Mouse (Mus musculus): ENCODE measurements around the gene Cox19. TPM values are rescaled to one million over a fixed set of nuclear protein-coding genes. Genes with fewer than 3 reads are reported as not detected.

Gene Cox19
- total RNA-seq (2014; rRNA removed; ENCODE audit: low replicate concordance): 120 and 123 TPM in 2 replicates
- 88.6 and 97.6 TPM in 2 replicates for polyA plus RNA-seq (2015; fragmentation: Nextera tagmentation; extraction: Ambion mirVana)

GRCm38 (mm10) chr5:139351134-139351533, at the start of gene Cox19:
Gene Cox19, minus strand, starts transcription at chr5:139351418.
- no peak for ATAC-seq (ENCODE audit: insufficient read depth, low read depth)
- peak within 1 kb of the TSS; percentile 16; the same call in 1 of the 2 replicates for H3K27ac ChIP-seq (ENCODE audit: low read depth)
- no peak within 1 kb of the TSS for H3K9ac ChIP-seq (replicated peaks; ENCODE audit: low read depth, low read length)
- 48% methylated on average over 5 of the region's 5 CpGs for WGBS
- H3K9me3 ChIP-seq (replicated peaks; ENCODE audit: control insufficient read depth, low read length): no peaks in the 10 kb centered on the region
- H3K4me3 ChIP-seq (ENCODE audit: low read depth, low read length): no peak within 1 kb of the TSS
- TF ChIP-seq EP300 (IDR thresholded peaks at IDR 0.05; ENCODE audit: low read depth): no peak
- no peak for TF ChIP-seq CTCF (IDR thresholded peaks at IDR 0.05; ENCODE audit: low read depth)
- no peaks in the 10 kb centered on the region for H3K4me1 ChIP-seq (ENCODE audit: control insufficient read depth, insufficient read depth)
- no peak within 1 kb of the TSS for H3K4me2 ChIP-seq (ENCODE audit: low read depth, low read length)
- DNase-seq (ENCODE audit: low spot score): no peak
- H3K27me3 ChIP-seq (ENCODE audit: control insufficient read depth, insufficient read depth, low read length): 0 out of 2 replicates have a peak, but pooled peaks cover 4% of the 10 kb centered on the region
- no peaks in the 10 kb centered on the region for H3K36me3 ChIP-seq (replicated peaks; ENCODE audit: control insufficient read depth, insufficient read depth, low read length)

DNA sequence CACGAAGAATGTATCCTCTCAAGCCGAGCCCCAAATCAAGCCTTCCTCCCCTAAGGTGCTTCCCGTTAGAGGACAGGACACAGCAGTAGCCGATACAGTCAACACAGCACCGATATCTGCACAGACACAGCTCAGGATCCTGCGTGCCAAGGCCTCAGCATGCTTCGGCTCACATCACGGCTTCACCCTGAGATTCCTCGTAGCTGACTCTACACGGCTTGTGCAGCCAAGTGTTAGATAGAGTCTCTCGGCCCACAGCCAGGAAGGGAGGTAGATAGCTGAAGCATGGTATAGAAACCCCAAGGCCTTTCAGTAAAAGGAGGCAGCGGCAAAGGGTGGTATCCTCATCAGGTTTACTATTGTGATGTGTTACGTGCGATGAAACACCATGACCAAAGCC, 48.8 kb upstream of the Cox19 start:
- H3K9me3 ChIP-seq (replicated peaks; ENCODE audit: control insufficient read depth, low read length): no peaks in the 10 kb centered on the region
- 0 out of 2 replicates have a peak, but pooled peaks cover 4% of the 10 kb centered on the region for H3K36me3 ChIP-seq (replicated peaks; ENCODE audit: control insufficient read depth, insufficient read depth, low read length)
- DNase-seq (ENCODE audit: low spot score) (no peak), ATAC-seq (ENCODE audit: insufficient read depth, low read depth) (no peak)
- no peak overlapping the region for H3K4me2 ChIP-seq (ENCODE audit: low read depth, low read length)
- TF ChIP-seq CTCF (IDR thresholded peaks at IDR 0.05; ENCODE audit: low read depth): no peak
- TF ChIP-seq EP300 (IDR thresholded peaks at IDR 0.05; ENCODE audit: low read depth): no peak
- peaks cover 23% of the 10 kb centered on the region for H3K4me1 ChIP-seq (ENCODE audit: control insufficient read depth, insufficient read depth)
- WGBS: 58% methylated on average over 14 of the region's 14 CpGs
- no peak overlapping the region for H3K9ac ChIP-seq (replicated peaks; ENCODE audit: low read depth, low read length)
- no peaks in the 10 kb centered on the region for H3K27me3 ChIP-seq (ENCODE audit: control insufficient read depth, insufficient read depth, low read length)
- no peak overlapping the region for H3K4me3 ChIP-seq (ENCODE audit: low read depth, low read length)
- H3K27ac ChIP-seq (ENCODE audit: low read depth): 0 out of 2 replicates have a peak overlapping the region, but pooled peaks have one; percentile 20

GRCm38 (mm10) chr5:139398786-139399185, 47.6 kb upstream of the Cox19 start:
- Histone ChIP-seq H3K9me3 (replicated peaks; ENCODE audit: control insufficient read depth, low read length) (no peaks in the 10 kb centered on the region), H3K4me3 (ENCODE audit: low read depth, low read length) (no peak overlapping the region), H3K4me1 (ENCODE audit: control insufficient read depth, insufficient read depth) (peaks cover 23% of the 10 kb centered on the region), H3K9ac (replicated peaks; ENCODE audit: low read depth, low read length) (no peak overlapping the region), H3K4me2 (ENCODE audit: low read depth, low read length) (peak overlapping the region; percentile 38; the same call in 1 of the 2 replicates), H3K27me3 (ENCODE audit: control insufficient read depth, insufficient read depth, low read length) (no peaks in the 10 kb centered on the region), H3K36me3 (replicated peaks; ENCODE audit: control insufficient read depth, insufficient read depth, low read length) (peaks cover 12% of the 10 kb centered on the region), H3K27ac (ENCODE audit: low read depth) (peak overlapping the region; percentile 18)
- WGBS: 77% methylated on average over 5 of the region's 5 CpGs
- ATAC-seq (ENCODE audit: insufficient read depth, low read depth) (peak; percentile 2; the same call in 1 of the 2 replicates), DNase-seq (ENCODE audit: low spot score) (no peak)
- TF ChIP-seq EP300 (IDR thresholded peaks at IDR 0.05; ENCODE audit: low read depth) (no peak), CTCF (IDR thresholded peaks at IDR 0.05; ENCODE audit: low read depth) (no peak)

- H3K4me1 ChIP-seq (ENCODE audit: control insufficient read depth, insufficient read depth): peaks cover 23% of the 10 kb centered on the region
- peak overlapping the region; percentile 38; the same call in 1 of the 2 replicates for H3K4me2 ChIP-seq (ENCODE audit: low read depth, low read length)
- peak overlapping the region; percentile 63 for H3K27ac ChIP-seq (ENCODE audit: low read depth)
- WGBS: 11% methylated on average over 5 of the region's 5 CpGs
- ATAC-seq (ENCODE audit: insufficient read depth, low read depth) (peak; percentile 86), DNase-seq (ENCODE audit: low spot score) (peak; percentile 94)
- H3K4me3 ChIP-seq (ENCODE audit: low read depth, low read length): no peak overlapping the region
- H3K9ac ChIP-seq (replicated peaks; ENCODE audit: low read depth, low read length): 0 out of 2 replicates have a peak overlapping the region, but pooled peaks have one; percentile 41
- H3K27me3 ChIP-seq (ENCODE audit: control insufficient read depth, insufficient read depth, low read length): no peaks in the 10 kb centered on the region
- no peak for TF ChIP-seq EP300 (IDR thresholded peaks at IDR 0.05; ENCODE audit: low read depth)
- peak; percentile 97 for TF ChIP-seq CTCF (IDR thresholded peaks at IDR 0.05; ENCODE audit: low read depth)
- no peaks in the 10 kb centered on the region for H3K9me3 ChIP-seq (replicated peaks; ENCODE audit: control insufficient read depth, low read length)
- H3K36me3 ChIP-seq (replicated peaks; ENCODE audit: control insufficient read depth, insufficient read depth, low read length): peaks cover 18% of the 10 kb centered on the region
Observed at GRCm38 (mm10) chr5:139397959-139398753, 46.9 kb upstream of the Cox19 start.

- ATAC-seq (ENCODE audit: insufficient read depth, low read depth): no peak
- peaks cover 23% of the 10 kb centered on the region for H3K4me1 ChIP-seq (ENCODE audit: control insufficient read depth, insufficient read depth)
- no peak overlapping the region for H3K4me2 ChIP-seq (ENCODE audit: low read depth, low read length)
- H3K4me3 ChIP-seq (ENCODE audit: low read depth, low read length): no peak overlapping the region
- whole genome bisulfite sequencing: 69% methylated on average over 4 of the region's 4 CpGs
- no peaks in the 10 kb centered on the region for H3K27me3 ChIP-seq (ENCODE audit: control insufficient read depth, insufficient read depth, low read length)
- no peaks in the 10 kb centered on the region for H3K9me3 ChIP-seq (replicated peaks; ENCODE audit: control insufficient read depth, low read length)
- no peak for DNase-seq (ENCODE audit: low spot score)
- no peak for TF ChIP-seq EP300 (IDR thresholded peaks at IDR 0.05; ENCODE audit: low read depth)
- no peak for TF ChIP-seq CTCF (IDR thresholded peaks at IDR 0.05; ENCODE audit: low read depth)
- peak overlapping the region; percentile 41; the same call in 1 of the 2 replicates for H3K9ac ChIP-seq (replicated peaks; ENCODE audit: low read depth, low read length)
- peak overlapping the region; percentile 63 for H3K27ac ChIP-seq (ENCODE audit: low read depth)
- H3K36me3 ChIP-seq (replicated peaks; ENCODE audit: control insufficient read depth, insufficient read depth, low read length): peaks cover 26% of the 10 kb centered on the region
Observed at GRCm38 (mm10) chr5:139397359-139397916, 46.2 kb upstream of the Cox19 start.

Data from heart, postnatal 0 days (tissue).